Mouse (Mus musculus) frontal cortex, postnatal 25 days (tissue): ENCODE data around the gene Vmn1r224.

Source experiments
- DNase-seq, 2 experiments: peaks; one replicate each; pipeline ENCODE4 v3.0.0; 2022; ENCODE audit warnings: low spot score in 2 of 2

The Vmn1r224 gene

GRCm38 (mm10) chr17:20413846-20414245 lies at the start of gene Vmn1r224:
TSS of gene Vmn1r224 (plus strand) at chr17:20414146.
- DNase-seq: no peak

- no peak for DNase-seq
Observed at GRCm38 (mm10) chr17:20399105-20399504, 14.8 kb upstream of the Vmn1r224 start.

GRCm38 (mm10) chr17:20439263-20439662 lies 25.3 kb downstream of the Vmn1r224 start:
- no peak for DNase-seq

GRCm38 (mm10) chr17:20473311-20473710 lies 59.4 kb downstream of the Vmn1r224 start:
- DNase-seq: no peak
